Mouse (Mus musculus): ENCODE data around the gene Arhgap28. TPM values are rescaled to one million over a fixed set of nuclear protein-coding genes. Genes with fewer than 3 reads are reported as not detected.

Arhgap28 gene
- polyA plus RNA-seq, 1 experiment from 2014 or later = 13.1 TPM

- no peak overlapping the region for H3K9ac ChIP-seq
- no peak for ATAC-seq (ENCODE audit: low FRiP score)
- 94% methylated on average over 5 of the region's 5 CpGs for WGBS
Measured at GRCm38 (mm10) chr17:67896413-67896812, 107.5 kb downstream of the Arhgap28 start.

DNA sequence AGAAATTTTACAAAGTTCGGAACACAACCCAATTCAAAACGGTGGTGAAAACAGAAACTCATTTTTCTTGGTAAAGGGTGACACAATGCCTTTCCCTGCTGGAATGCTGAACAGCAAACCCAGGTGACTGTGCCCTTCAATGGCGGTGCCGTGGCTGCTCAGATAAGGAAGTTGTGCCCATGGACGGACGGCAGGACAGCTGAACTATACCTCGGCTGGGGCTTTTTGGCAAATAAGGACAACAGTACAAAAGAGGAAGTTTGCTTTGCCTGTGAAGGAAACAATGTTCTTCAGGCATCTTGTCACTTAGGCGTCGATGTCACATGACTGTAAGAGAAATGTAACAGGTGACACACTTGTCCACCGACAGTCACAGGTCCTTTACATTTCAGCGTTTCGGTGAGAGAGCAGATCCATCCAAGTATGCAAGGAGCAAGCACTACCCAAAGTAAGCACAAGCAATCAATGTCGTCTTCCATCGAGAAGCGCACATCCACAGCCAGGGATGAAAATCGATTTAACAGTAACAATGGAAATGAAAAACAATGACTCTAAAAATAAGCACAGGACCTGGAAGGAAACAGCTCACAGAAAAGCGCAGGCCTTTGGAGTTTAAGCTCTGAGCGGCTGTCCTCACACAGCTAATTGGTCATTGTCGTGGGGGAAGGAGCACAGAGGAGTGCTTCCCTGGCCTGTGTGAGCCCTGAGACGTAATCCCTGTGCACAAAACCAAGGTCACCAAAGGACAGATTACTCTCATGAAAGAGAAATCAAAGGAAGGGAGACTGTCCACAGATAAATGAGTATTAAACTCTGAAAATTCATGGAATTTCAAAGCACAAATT, 114.2 kb downstream of the Arhgap28 start:
- 69% methylated on average over 20 of the region's 20 CpGs for WGBS
- Histone ChIP-seq H3K36me3 (no peaks in the 10 kb centered on the region), H3K9me3 (no peaks in the 10 kb centered on the region), H3K4me2 (no peak overlapping the region), H3K4me1 (replicated peaks) (no peaks in the 10 kb centered on the region), H3K27me3 (no peaks in the 10 kb centered on the region), H3K4me3 (no peak overlapping the region), H3K9ac (no peak overlapping the region), H3K27ac (no peak overlapping the region)
- ATAC-seq (ENCODE audit: low FRiP score) = no peak

More at GRCm38 (mm10) chr17:67896413-67896812, 107.5 kb downstream of the Arhgap28 start:
- H3K4me3 ChIP-seq = no peak overlapping the region
- H3K36me3 ChIP-seq = no peaks in the 10 kb centered on the region
- H3K4me1 ChIP-seq (replicated peaks) = 0 out of 2 replicates have a peak, but pooled peaks cover 3% of the 10 kb centered on the region
- no peaks in the 10 kb centered on the region for H3K27me3 ChIP-seq
- H3K9me3 ChIP-seq = no peaks in the 10 kb centered on the region
- no peak overlapping the region for H3K27ac ChIP-seq
- H3K4me2 ChIP-seq = no peak overlapping the region

DNA sequence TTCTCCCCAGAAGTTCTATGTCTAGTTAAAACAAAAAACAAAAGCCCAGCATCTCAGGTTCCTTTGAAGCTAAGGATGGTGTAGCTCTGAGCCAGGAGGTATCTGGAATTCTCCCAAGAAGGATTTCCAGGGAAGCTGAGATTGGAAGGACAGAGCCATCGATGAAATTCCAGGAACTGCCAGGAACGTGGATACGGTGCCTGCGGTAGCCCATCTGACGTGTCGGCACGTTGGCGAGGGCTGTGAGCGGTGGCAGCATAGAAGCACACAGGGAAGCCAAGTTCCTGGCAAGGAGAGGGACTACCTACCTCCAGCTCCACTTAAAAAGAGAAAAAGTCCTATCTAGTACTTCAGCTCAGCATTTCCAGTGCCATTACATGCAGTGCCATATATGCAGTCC, 115.8 kb downstream of the Arhgap28 start:
- Histone ChIP-seq H3K4me3 (no peak overlapping the region), H3K4me1 (replicated peaks) (no peaks in the 10 kb centered on the region), H3K9ac (no peak overlapping the region), H3K27me3 (no peaks in the 10 kb centered on the region), H3K9me3 (no peaks in the 10 kb centered on the region), H3K4me2 (no peak overlapping the region), H3K27ac (no peak overlapping the region), H3K36me3 (no peaks in the 10 kb centered on the region)
- no peak for ATAC-seq (ENCODE audit: low FRiP score)
- 93% methylated on average over 9 of the region's 9 CpGs for WGBS

DNA sequence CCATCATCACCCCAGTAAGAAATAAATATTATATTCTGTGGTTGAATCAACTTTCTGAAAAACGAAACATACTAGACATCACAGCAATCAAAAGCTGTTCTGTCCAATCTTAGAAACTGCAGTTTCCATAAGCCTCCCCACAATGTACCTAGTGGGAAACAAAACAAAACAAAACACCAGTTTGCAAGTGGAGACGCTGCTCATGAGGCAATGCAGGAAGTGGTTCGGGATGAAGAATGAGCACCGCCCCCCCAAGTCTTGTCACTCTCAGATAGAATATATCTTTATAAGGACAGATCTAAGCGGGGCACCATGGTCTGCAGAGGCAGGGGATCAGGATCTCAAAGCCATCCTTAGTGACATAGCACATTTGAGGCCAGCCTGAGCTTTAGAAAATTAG, 117.6 kb downstream of the Arhgap28 start:
- H3K4me3 ChIP-seq = no peak overlapping the region
- 86% methylated on average over 5 of the region's 5 CpGs for WGBS
- ATAC-seq (ENCODE audit: low FRiP score) = no peak

DNA sequence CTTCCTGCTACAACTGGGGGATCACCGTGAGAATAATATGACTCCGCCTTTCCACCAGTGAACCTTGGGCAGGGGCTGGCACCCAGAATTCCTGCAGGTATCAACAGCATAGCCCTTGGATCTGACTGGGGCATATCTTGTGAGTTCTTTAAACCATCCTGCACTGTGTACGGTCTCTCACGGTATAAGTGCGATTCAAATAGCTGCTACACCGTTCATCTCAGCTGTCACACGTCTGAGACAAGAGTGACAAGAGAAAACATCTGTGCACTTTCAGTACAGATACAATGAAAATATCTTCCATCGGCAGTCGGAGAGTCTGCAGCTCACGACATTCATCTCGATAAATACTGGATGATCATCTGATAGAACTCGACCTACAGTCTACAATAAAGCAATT, 126.3 kb downstream of the Arhgap28 start:
- H3K9ac ChIP-seq = no peak overlapping the region
- ATAC-seq (ENCODE audit: low FRiP score) = no peak
- H3K36me3 ChIP-seq = no peaks in the 10 kb centered on the region
- H3K9me3 ChIP-seq = no peaks in the 10 kb centered on the region
- H3K27ac ChIP-seq = no peak overlapping the region
- no peak overlapping the region for H3K4me3 ChIP-seq
- no peaks in the 10 kb centered on the region for H3K4me1 ChIP-seq (replicated peaks)
- H3K27me3 ChIP-seq = no peaks in the 10 kb centered on the region
- no peak overlapping the region for H3K4me2 ChIP-seq
- 85% methylated on average over 12 of the region's 12 CpGs for WGBS

More for the DNA sequence above, 117.6 kb downstream of the Arhgap28 start:
- Histone ChIP-seq H3K9me3 (no peaks in the 10 kb centered on the region), H3K4me1 (replicated peaks) (no peaks in the 10 kb centered on the region), H3K27ac (no peak overlapping the region), H3K9ac (no peak overlapping the region), H3K27me3 (no peaks in the 10 kb centered on the region), H3K4me2 (no peak overlapping the region), H3K36me3 (no peaks in the 10 kb centered on the region)

GRCm38 (mm10) chr17:67869731-67870601, 134.0 kb downstream of the Arhgap28 start:
- H3K9me3 ChIP-seq = no peaks in the 10 kb centered on the region
- peaks cover 11% of the 10 kb centered on the region; the same call in 1 of the 2 replicates for H3K4me1 ChIP-seq (replicated peaks)
- H3K27me3 ChIP-seq = no peaks in the 10 kb centered on the region
- H3K27ac ChIP-seq = no peak overlapping the region
- no peak overlapping the region for H3K4me3 ChIP-seq
- 71% methylated on average over 23 of the region's 23 CpGs for WGBS
- H3K36me3 ChIP-seq = peaks cover 8% of the 10 kb centered on the region; the same call in 1 of the 2 replicates
- ATAC-seq (ENCODE audit: low FRiP score) = 0 out of 2 replicates have a peak, but pooled peaks have one; percentile 59
- no peak overlapping the region for H3K4me2 ChIP-seq
- H3K9ac ChIP-seq = no peak overlapping the region

GRCm38 (mm10) chr17:67866541-67867241, 137.2 kb downstream of the Arhgap28 start:
- H3K9me3 ChIP-seq = no peaks in the 10 kb centered on the region
- H3K27me3 ChIP-seq = no peaks in the 10 kb centered on the region
- no peak for ATAC-seq (ENCODE audit: low FRiP score)
- peaks cover 8% of the 10 kb centered on the region; the same call in 1 of the 2 replicates for H3K36me3 ChIP-seq
- H3K9ac ChIP-seq = no peak overlapping the region
- no peak overlapping the region for H3K4me3 ChIP-seq
- 77% methylated on average over 20 of the region's 20 CpGs for WGBS
- H3K4me2 ChIP-seq = no peak overlapping the region
- no peak overlapping the region for H3K27ac ChIP-seq
- H3K4me1 ChIP-seq (replicated peaks) = peaks cover 11% of the 10 kb centered on the region; the same call in 1 of the 2 replicates

DNA sequence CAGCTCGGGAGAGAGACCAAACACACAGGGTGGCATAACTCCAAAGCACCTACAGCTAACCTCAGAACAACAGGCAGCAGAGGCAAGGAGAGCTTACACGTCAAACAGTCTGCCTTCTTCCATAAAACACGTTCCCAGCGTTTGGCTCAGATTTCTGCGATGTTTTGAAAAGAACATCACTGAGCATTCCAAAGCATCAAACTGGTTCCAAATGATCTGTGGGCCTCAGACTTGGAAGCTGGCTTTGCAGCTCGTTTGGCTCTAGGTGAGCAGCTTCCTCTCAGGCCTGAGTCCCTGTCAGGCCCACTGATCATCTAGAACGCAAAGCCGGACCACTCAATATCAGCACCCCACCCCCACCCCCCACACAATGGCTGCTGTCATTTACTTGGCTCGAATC, 137.9 kb downstream of the Arhgap28 start:
- 78% methylated on average over 9 of the region's 9 CpGs for WGBS
- ATAC-seq (ENCODE audit: low FRiP score) = no peak
- Histone ChIP-seq H3K9ac (no peak overlapping the region), H3K4me1 (replicated peaks) (peaks cover 11% of the 10 kb centered on the region; the same call in 1 of the 2 replicates), H3K27ac (no peak overlapping the region), H3K36me3 (peaks cover 5% of the 10 kb centered on the region; the same call in 1 of the 2 replicates), H3K4me2 (no peak overlapping the region), H3K9me3 (no peaks in the 10 kb centered on the region), H3K4me3 (no peak overlapping the region), H3K27me3 (no peaks in the 10 kb centered on the region)

- no peak overlapping the region for H3K9ac ChIP-seq
- no peak overlapping the region for H3K27ac ChIP-seq
- H3K27me3 ChIP-seq = no peaks in the 10 kb centered on the region
- no peak overlapping the region for H3K4me3 ChIP-seq
- no peaks in the 10 kb centered on the region for H3K9me3 ChIP-seq
- 87% methylated on average over 3 of the region's 3 CpGs for WGBS
- ATAC-seq (ENCODE audit: low FRiP score) = no peak
- no peak overlapping the region for H3K4me2 ChIP-seq
- H3K36me3 ChIP-seq = peaks cover 5% of the 10 kb centered on the region; the same call in 1 of the 2 replicates
- peaks cover 8% of the 10 kb centered on the region; the same call in 1 of the 2 replicates for H3K4me1 ChIP-seq (replicated peaks)
Measured at GRCm38 (mm10) chr17:67864912-67865311, 139.0 kb downstream of the Arhgap28 start.

DNA sequence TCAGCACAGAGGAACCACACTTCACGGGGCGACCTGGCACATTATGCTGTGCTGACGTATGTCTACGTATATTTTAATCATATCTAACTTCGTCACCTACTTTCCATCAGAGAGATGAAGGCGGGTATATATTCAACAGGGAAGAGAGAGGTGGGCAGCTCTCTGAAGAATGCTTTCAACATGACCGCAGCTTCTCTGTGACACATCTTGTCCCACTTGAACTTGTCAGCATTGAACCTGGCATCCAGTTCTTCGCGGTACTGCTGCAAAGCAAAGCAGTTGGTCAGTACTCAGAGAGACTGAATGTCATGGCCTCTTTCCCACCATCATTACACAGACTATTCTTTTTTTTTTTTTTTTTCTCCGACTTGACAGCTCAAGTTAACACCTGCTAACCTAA, 139.6 kb downstream of the Arhgap28 start:
- Histone ChIP-seq H3K4me2 (no peak overlapping the region), H3K4me3 (no peak overlapping the region), H3K27me3 (no peaks in the 10 kb centered on the region), H3K9ac (no peak overlapping the region), H3K9me3 (no peaks in the 10 kb centered on the region), H3K27ac (no peak overlapping the region), H3K36me3 (peaks cover 5% of the 10 kb centered on the region; the same call in 1 of the 2 replicates), H3K4me1 (replicated peaks) (0 out of 2 replicates have a peak, but pooled peaks cover 7% of the 10 kb centered on the region)
- ATAC-seq (ENCODE audit: low FRiP score) = no peak
- WGBS = 92% methylated on average over 10 of the region's 10 CpGs

DNA sequence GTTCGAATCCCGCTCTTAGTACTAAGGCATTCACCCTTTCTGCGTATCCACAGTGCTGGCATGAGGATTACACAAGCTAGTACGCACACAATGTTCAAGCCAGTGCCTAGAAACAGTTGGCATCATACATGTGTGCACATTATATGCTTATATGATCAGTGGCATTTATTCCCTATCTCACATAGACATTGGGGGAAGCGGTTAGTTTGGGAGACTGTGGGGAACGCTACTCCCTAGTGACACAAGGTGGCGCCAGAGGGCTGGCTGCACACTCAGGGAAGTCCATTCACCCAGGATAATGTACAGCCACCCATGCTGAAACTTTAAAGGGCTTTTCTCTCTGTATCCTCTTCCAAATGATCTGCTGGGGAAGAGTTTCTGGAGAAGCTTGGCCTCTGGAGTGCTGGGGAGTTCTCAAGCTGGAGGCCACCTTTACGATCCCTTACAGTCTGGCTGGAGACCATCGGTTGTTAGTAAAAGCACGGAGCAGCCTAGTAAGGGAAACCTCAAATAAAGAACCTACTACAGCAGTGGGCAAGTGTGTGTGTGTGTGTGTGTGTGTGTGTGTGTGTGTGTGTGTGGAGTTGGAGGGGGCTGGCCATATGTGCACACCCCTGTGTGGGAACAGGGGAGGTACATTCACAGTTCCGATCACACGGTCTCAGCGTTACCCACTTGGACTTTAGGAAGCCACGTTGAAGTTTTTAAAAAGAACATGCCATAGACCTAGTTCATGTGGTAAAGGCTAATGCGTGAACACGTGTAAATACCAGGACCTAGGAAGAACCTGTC, 142.0 kb downstream of the Arhgap28 start:
- Histone ChIP-seq H3K9me3 (no peaks in the 10 kb centered on the region), H3K27me3 (no peaks in the 10 kb centered on the region), H3K4me3 (no peak overlapping the region), H3K27ac (no peak overlapping the region), H3K4me2 (no peak overlapping the region), H3K4me1 (replicated peaks) (0 out of 2 replicates have a peak, but pooled peaks cover 7% of the 10 kb centered on the region), H3K9ac (no peak overlapping the region), H3K36me3 (no peaks in the 10 kb centered on the region; the same call in 1 of the 2 replicates)
- ATAC-seq (ENCODE audit: low FRiP score) = peak; percentile 67
- 81% methylated on average over 16 of the region's 16 CpGs for WGBS
